Mouse (Mus musculus) brain, embryonic 14.5 days (tissue): ENCODE results near the gene Atp2b1.

Experiments used
- CTCF ChIP-seq: fragments of 200-500 bp; IDR thresholded peaks from 2 replicates; pipeline ENCODE4 v1.5.1; 2012; ENCODE audit warnings: inconsistent platforms, mild to moderate bottlenecking, moderate library complexity, borderline replicate concordance; ENCODE audit not compliant: insufficient read depth, insufficient read length; ENCODE audit errors: extremely low read depth
- POLR2A ChIP-seq: fragments of 200-500 bp; IDR thresholded peaks from 2 replicates; pipeline ENCODE4 v1.6.1; 2012; ENCODE audit warnings: mild to moderate bottlenecking, inconsistent platforms, borderline replicate concordance; ENCODE audit not compliant: poor library complexity, insufficient read depth, insufficient read length, severe bottlenecking; ENCODE audit errors: extremely low read depth

- TF ChIP-seq CTCF (no peak), POLR2A (no peak)
Measured at GRCm38 (mm10) chr10:99011084-99011483, 96.9 kb downstream of the Atp2b1 start.
